ENCODE assay signal across 8 mouse cellular contexts in the genomic region with DNA sequence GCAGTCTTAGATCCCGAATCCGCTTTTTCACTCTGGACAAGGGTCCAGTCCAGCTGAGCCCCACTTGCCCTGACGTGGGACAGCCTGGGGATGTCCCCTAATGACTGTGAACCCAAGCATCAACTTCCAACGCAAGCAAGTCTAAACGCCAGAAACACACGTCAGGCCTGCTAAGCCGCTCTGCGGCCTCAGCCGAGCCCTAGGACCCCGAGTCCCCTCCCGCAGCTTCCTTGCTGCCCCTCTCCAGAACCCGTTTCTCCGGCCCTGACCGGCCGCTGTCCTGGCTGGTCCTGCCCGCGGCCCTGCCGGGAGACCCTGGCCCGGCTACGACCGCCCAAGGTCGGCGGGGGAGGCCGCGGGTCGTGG. TPM values are rescaled to one million over a fixed set of nuclear protein-coding genes. Genes with fewer than 3 reads are reported as not detected.
A peak's percentile ranks its signal among the peaks of the same experiment; 100 is the strongest.
DNase-seq lines count a peak whose midpoint lies in the region; ATAC-seq and TF ChIP-seq lines count a peak whose summit lies in the region.

No protein-coding gene starts in this region.

- peak overlapping the region; percentile 82 for H3K27ac ChIP-seq in kidney, embryonic 14.5 days (ENCODE audit: low read depth, low read length)
- peak overlapping the region; percentile 69 for H3K27ac ChIP-seq in forebrain, embryonic 16.5 days (ENCODE audit: low read length)
- peak overlapping the region; percentile 86 for H3K27ac ChIP-seq in limb, embryonic 14.5 days (replicated peaks; ENCODE audit: low read depth, low read length)
- H3K27ac ChIP-seq in neural tube, embryonic 12.5 days: no peak overlapping the region

- H3K9me3 ChIP-seq in kidney, embryonic 14.5 days (ENCODE audit: control insufficient read depth, low read length): no peaks in the 10 kb centered on the region
- H3K9me3 ChIP-seq in forebrain, embryonic 16.5 days (ENCODE audit: control insufficient read depth, low read length): no peaks in the 10 kb centered on the region
- no peaks in the 10 kb centered on the region for H3K9me3 ChIP-seq in limb, embryonic 14.5 days (ENCODE audit: control insufficient read depth, low read length)
- no peaks in the 10 kb centered on the region for H3K9me3 ChIP-seq in neural tube, embryonic 12.5 days

- peaks cover 3% of the 10 kb centered on the region; the same call in 1 of the 2 replicates for H3K4me1 ChIP-seq in kidney, embryonic 14.5 days (ENCODE audit: control insufficient read depth, insufficient read depth, low read length)
- peaks cover 9% of the 10 kb centered on the region for H3K4me1 ChIP-seq in forebrain, embryonic 16.5 days (replicated peaks; ENCODE audit: control insufficient read depth, insufficient read depth, low read length)
- peaks cover 4% of the 10 kb centered on the region; the same call in 1 of the 2 replicates for H3K4me1 ChIP-seq in limb, embryonic 14.5 days (ENCODE audit: control insufficient read depth, insufficient read depth, low read length)
- H3K4me1 ChIP-seq in neural tube, embryonic 12.5 days: peaks cover 3% of the 10 kb centered on the region

- DNase-seq in kidney, postnatal 14 days: no peak
- DNase-seq in NIH3T3 (ENCODE audit: low read depth): peak; percentile 55
- DNase-seq in limb, embryonic 14.5 days (ENCODE audit: low spot score): peak; percentile 20
- DNase-seq in right cerebral cortex, postnatal 14 days: no peak

- 1% methylated on average over 26 of the region's 26 CpGs for WGBS in kidney, embryonic 14.5 days
- WGBS in forebrain, embryonic 16.5 days: 2% methylated on average over 26 of the region's 26 CpGs
- WGBS in limb, embryonic 14.5 days: 2% methylated on average over 23 of the region's 26 CpGs
- 2% methylated on average over 26 of the region's 26 CpGs for WGBS in neural tube, embryonic 12.5 days

- no peak for TF ChIP-seq POLR2A in limb, embryonic 14.5 days (IDR thresholded peaks at IDR 0.05; ENCODE audit: borderline replicate concordance, extremely low read depth, insufficient read depth, insufficient read length)

- no peaks in the 10 kb centered on the region for H3K36me3 ChIP-seq in kidney, embryonic 14.5 days (ENCODE audit: control insufficient read depth, insufficient read depth, low read length)
- H3K36me3 ChIP-seq in forebrain, embryonic 16.5 days (ENCODE audit: control insufficient read depth, insufficient read depth): no peaks in the 10 kb centered on the region
- H3K36me3 ChIP-seq in limb, embryonic 14.5 days (ENCODE audit: control insufficient read depth, insufficient read depth, low read length): no peaks in the 10 kb centered on the region
- no peaks in the 10 kb centered on the region for H3K36me3 ChIP-seq in neural tube, embryonic 12.5 days

- peak overlapping the region; percentile 94 for H3K4me2 ChIP-seq in kidney, embryonic 14.5 days (replicated peaks; ENCODE audit: low read depth, low read length)
- peak overlapping the region; percentile 79 for H3K4me2 ChIP-seq in forebrain, embryonic 16.5 days (ENCODE audit: low read length)
- peak overlapping the region; percentile 81 for H3K4me2 ChIP-seq in limb, embryonic 14.5 days (replicated peaks; ENCODE audit: low read depth, low read length, severe bottlenecking)
- peak overlapping the region; percentile 98 for H3K4me2 ChIP-seq in neural tube, embryonic 12.5 days (replicated peaks)

- peak; percentile 59 for ATAC-seq in kidney, embryonic 14.5 days (ENCODE audit: low FRiP score, low TSS enrichment)
- peak; percentile 66 for ATAC-seq in forebrain, embryonic 16.5 days
- peak; percentile 53 for ATAC-seq in limb, embryonic 14.5 days (ENCODE audit: low FRiP score, low read depth)
- peak; percentile 57 for ATAC-seq in neural tube, embryonic 12.5 days (ENCODE audit: low FRiP score, low read depth)
- no peak for ATAC-seq in activated CD4-positive, CD25-positive, alpha-beta regulatory T cell, adult 4 months

- no peaks in the 10 kb centered on the region for H3K27me3 ChIP-seq in kidney, embryonic 14.5 days (ENCODE audit: control insufficient read depth, insufficient read depth, low read length)
- H3K27me3 ChIP-seq in forebrain, embryonic 16.5 days (replicated peaks; ENCODE audit: control insufficient read depth, insufficient read depth, low read length): no peaks in the 10 kb centered on the region
- no peaks in the 10 kb centered on the region for H3K27me3 ChIP-seq in limb, embryonic 14.5 days (ENCODE audit: control insufficient read depth, insufficient read depth, low read length)
- no peaks in the 10 kb centered on the region for H3K27me3 ChIP-seq in neural tube, embryonic 12.5 days (replicated peaks)

- H3K9ac ChIP-seq in kidney, embryonic 14.5 days (ENCODE audit: low read depth, low read length): peak overlapping the region; percentile 90
- peak overlapping the region; percentile 96 for H3K9ac ChIP-seq in forebrain, embryonic 16.5 days (replicated peaks; ENCODE audit: low read depth, low read length)
- peak overlapping the region; percentile 98 for H3K9ac ChIP-seq in limb, embryonic 14.5 days (ENCODE audit: low read depth, low read length, severe bottlenecking)
- H3K9ac ChIP-seq in neural tube, embryonic 12.5 days: peak overlapping the region; percentile 96

- peak overlapping the region; percentile 89 for H3K4me3 ChIP-seq in kidney, embryonic 14.5 days (ENCODE audit: low read length)
- peak overlapping the region; percentile 97 for H3K4me3 ChIP-seq in forebrain, embryonic 16.5 days (replicated peaks; ENCODE audit: low read length)
- H3K4me3 ChIP-seq in limb, embryonic 14.5 days (replicated peaks; ENCODE audit: low read length): peak overlapping the region; percentile 86
- H3K4me3 ChIP-seq in neural tube, embryonic 12.5 days: peak overlapping the region; percentile 84

RNA-seq across cellular contexts. Expression of a gene that starts 21.6 kb away (rescaled TPM):
- 9.9 and 15.1 TPM in 2 replicates for polyA plus RNA-seq in kidney, embryonic 14.5 days (2014; fragmentation: Nextera tagmentation; extraction: Ambion mirVana)
- 35.2 TPM in 2 replicates for polyA plus RNA-seq in forebrain, embryonic 16.5 days (2015; fragmentation: Nextera tagmentation; extraction: Ambion mirVana)
- polyA plus RNA-seq in limb, embryonic 14.5 days (2012; rRNA removed): 17.1 and 21.5 TPM in 2 replicates
- polyA plus RNA-seq in limb, embryonic 14.5 days (2014; fragmentation: Nextera tagmentation; extraction: Ambion mirVana): 21.7 and 23.4 TPM in 2 replicates
- 24.6 and 26.5 TPM in 2 replicates for polyA plus RNA-seq in neural tube, embryonic 12.5 days (2016; fragmentation: Nextera tagmentation; extraction: Ambion mirVana)
- 1 to 10 TPM; 3.7 to 6.1 TPM for polyA plus RNA-seq in activated CD4-positive, CD25-positive, alpha-beta regulatory T cell, adult 4 months (2017; shearing (Covaris generic))

RNA-seq across cellular contexts. Expression of a gene that starts 25.1 kb away (rescaled TPM):
- 206 and 264 TPM in 2 replicates for polyA plus RNA-seq in kidney, embryonic 14.5 days (2014; fragmentation: Nextera tagmentation; extraction: Ambion mirVana)
- 168 and 171 TPM in 2 replicates for polyA plus RNA-seq in forebrain, embryonic 16.5 days (2015; fragmentation: Nextera tagmentation; extraction: Ambion mirVana)
- polyA plus RNA-seq in limb, embryonic 14.5 days (2012; rRNA removed): 124 and 135 TPM in 2 replicates
- polyA plus RNA-seq in limb, embryonic 14.5 days (2014; fragmentation: Nextera tagmentation; extraction: Ambion mirVana): 197 and 219 TPM in 2 replicates
- 151 and 159 TPM in 2 replicates for polyA plus RNA-seq in neural tube, embryonic 12.5 days (2016; fragmentation: Nextera tagmentation; extraction: Ambion mirVana)
- 10 to 100 TPM; 66.0 to 69.2 TPM for polyA plus RNA-seq in activated CD4-positive, CD25-positive, alpha-beta regulatory T cell, adult 4 months (2017; shearing (Covaris generic))

RNA-seq across cellular contexts. Expression of a gene that starts 47.7 kb away (rescaled TPM):
- 93.7 and 113 TPM in 2 replicates for polyA plus RNA-seq in kidney, embryonic 14.5 days (2014; fragmentation: Nextera tagmentation; extraction: Ambion mirVana)
- 139 and 141 TPM in 2 replicates for polyA plus RNA-seq in forebrain, embryonic 16.5 days (2015; fragmentation: Nextera tagmentation; extraction: Ambion mirVana)
- polyA plus RNA-seq in limb, embryonic 14.5 days (2012; rRNA removed): 85.4 and 89.9 TPM in 2 replicates
- 107 and 119 TPM in 2 replicates for polyA plus RNA-seq in limb, embryonic 14.5 days (2014; fragmentation: Nextera tagmentation; extraction: Ambion mirVana)
- 138 and 153 TPM in 2 replicates for polyA plus RNA-seq in neural tube, embryonic 12.5 days (2016; fragmentation: Nextera tagmentation; extraction: Ambion mirVana)
- polyA plus RNA-seq in activated CD4-positive, CD25-positive, alpha-beta regulatory T cell, adult 4 months (2017; shearing (Covaris generic)): 100 to 1,000 TPM; 119 to 149 TPM

Comparison
In these comparisons a context has a peak if more than half of its experiments do, and no peak if none do; other contexts are left out.
1. DNase-seq: peak in NIH3T3 (single experiment) and limb, embryonic 14.5 days (single experiment); none in kidney, postnatal 14 days (single experiment) and right cerebral cortex, postnatal 14 days (single experiment).
2. Peak in every context shown above with its lines, with median percentiles within 50 percentile points of each other: H3K4me2 ChIP-seq, H3K4me3 ChIP-seq and H3K9ac ChIP-seq.